Mouse (Mus musculus) cerebellum, postnatal 10 days (tissue): ENCODE data around the gene Nim1k.

Source experiments
- DNase-seq, 2 experiments: peaks; one replicate each; pipeline ENCODE4 v3.0.0; 2021; ENCODE audit warnings: mixed read lengths in 2 of 2

Gene Nim1k

GRCm38 (mm10) chr13:119684416-119685177 is 71.1 kb downstream of the Nim1k start:
- DNase-seq, result no peak

DNA sequence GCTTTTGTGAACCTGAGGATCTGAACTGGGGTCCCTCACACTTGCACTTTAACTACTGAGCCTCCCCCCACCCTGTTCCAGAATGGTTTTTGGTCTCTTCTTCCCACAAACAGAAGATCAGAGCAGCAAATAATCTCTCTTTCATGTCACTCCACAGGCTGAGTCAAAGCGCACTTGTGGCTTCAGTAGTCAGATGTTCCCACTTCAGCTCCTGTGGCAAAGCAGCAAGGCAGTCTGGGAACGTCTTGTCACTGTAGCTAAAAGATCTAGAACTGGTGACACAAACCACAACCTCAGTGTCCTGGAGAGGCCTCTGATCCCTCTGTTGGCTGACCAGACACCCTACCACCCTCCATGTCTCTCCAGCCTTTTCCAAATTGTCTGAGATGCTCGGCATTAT is 74.5 kb downstream of the Nim1k start:
- no peak for DNase-seq

DNA sequence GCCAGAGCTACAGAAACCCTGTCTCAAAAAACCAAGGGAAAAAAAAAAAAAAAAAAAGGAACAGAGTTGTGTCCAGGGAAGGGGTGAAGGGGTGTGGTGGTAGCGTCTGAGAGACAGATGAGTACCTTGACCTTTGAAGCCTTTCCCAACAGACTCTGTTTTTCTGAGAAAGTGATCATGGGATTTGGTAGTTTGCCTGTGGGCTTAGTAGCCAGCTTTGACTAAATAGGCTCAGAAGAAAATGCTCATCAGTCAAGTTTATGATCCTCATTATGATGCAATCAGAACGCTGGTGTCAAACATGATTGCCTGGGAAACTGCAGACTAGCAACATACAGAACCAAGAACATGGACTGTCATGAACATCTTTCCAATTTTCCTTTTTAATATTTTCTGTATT is 76.0 kb downstream of the Nim1k start:
- no peak for DNase-seq

DNA sequence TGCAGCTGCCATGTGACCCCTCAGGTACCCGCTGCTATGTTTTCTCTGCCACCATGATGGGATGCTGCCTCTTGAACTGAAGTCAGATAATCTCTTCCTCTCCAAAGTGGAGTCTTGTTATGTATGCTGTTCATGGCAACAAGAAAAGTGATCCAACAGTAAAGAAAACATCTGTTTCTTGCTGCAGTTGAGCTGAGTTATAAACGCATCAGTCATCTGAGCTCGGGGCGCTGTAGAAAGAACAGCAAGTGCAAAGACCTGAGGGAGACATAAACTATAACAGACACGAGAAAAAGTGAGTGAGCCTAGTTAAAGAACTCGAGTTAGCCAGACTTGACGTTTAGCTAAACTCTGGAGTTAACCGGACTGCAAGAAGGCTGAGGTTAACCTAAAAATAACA is 76.9 kb downstream of the Nim1k start:
- no peak for DNase-seq

- peak; percentile 11 to 33 for DNase-seq
These were observed 94.3 kb downstream of the Nim1k start for GRCm38 (mm10) chr13:119661420-119661819.
